Mouse (Mus musculus): ENCODE results near the gene Syngr3.
"Not testable (repeated sequence)": the region's sequence is repeated elsewhere in the genome, so short reads cannot be mapped to it uniquely, and the experiment has no call there.

Gene Syngr3

GRCm38 (mm10) chr17:24676187-24676586, 13.6 kb downstream of the Syngr3 start:
- DNase-seq (ENCODE audit: low read depth) = peak; percentile 88

- DNase-seq (ENCODE audit: low read depth) = no peak
Measured at GRCm38 (mm10) chr17:24674277-24674676, 15.5 kb downstream of the Syngr3 start.

- DNase-seq (ENCODE audit: low read depth) = no peak
Measured at GRCm38 (mm10) chr17:24672141-24672540, 17.6 kb downstream of the Syngr3 start.

DNA sequence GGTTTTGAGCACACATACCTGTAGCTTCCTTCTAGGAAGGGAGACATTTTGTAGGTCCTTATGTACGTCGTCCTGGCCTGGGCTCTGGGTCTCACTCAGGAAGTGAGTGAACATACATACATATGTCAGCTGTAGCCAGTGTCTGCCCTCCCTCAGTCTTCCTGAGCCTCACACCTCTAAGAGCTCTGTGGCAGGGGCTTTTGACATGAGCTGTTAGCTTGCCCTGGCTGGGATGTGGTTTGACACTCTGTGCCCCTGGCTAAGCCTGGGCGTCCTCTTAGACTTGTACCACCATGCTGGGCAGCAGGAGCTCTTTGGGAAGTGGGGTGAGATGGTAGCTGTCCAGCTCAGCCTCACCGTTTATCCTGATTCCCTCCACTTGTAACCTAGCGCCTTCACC, 18.4 kb downstream of the Syngr3 start:
- DNase-seq (ENCODE audit: low read depth) = no peak

- DNase-seq (ENCODE audit: low read depth) = no peak
Measured at GRCm38 (mm10) chr17:24670246-24670844, 19.4 kb downstream of the Syngr3 start.

DNA sequence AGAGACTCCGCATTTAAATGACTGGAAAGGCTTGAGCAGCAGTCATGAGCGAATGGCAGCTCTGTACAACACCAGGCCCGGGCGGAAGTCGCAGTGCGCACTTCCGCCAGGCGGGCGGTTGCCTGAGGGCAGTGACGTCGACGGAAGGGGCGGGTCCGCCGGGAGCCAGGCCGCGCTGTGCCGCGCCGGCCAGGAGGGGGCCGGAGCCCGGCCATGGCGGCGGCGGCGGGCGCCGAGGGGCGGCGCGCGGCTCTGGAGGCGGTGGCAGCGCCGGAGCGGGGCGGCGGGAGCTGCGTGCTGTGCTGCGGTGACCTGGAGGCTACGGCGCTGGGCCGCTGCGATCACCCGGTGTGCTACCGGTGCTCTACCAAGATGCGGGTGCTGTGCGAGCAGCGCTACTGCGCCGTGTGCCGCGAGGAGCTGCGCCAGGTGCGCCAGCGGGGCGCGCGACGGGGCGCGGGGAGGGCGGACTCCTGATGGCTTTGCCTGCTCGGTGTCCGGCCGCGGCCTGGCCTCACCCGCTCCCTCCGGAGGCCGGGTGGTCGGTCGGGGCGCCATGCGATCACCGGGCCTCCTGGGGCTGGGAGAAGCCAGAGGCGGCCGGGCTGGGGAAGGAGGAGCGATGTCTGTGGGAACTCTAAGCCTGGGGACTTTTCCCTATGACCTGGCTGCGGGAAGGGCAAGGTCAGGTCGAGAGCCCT, 20.1 kb downstream of the Syngr3 start, which contains the start of gene Zfp598:
Gene Zfp598 (plus strand): TSS at position 143 of the 701 bp plus-strand sequence.
- DNase-seq (ENCODE audit: low read depth) = peak; percentile 95

GRCm38 (mm10) chr17:24669214-24669544, 20.6 kb downstream of the Syngr3 start:
- peak; percentile 47 for DNase-seq (ENCODE audit: low read depth)

GRCm38 (mm10) chr17:24667416-24667815, 22.3 kb downstream of the Syngr3 start:
- peak; percentile 84 for DNase-seq (ENCODE audit: low read depth)

DNA sequence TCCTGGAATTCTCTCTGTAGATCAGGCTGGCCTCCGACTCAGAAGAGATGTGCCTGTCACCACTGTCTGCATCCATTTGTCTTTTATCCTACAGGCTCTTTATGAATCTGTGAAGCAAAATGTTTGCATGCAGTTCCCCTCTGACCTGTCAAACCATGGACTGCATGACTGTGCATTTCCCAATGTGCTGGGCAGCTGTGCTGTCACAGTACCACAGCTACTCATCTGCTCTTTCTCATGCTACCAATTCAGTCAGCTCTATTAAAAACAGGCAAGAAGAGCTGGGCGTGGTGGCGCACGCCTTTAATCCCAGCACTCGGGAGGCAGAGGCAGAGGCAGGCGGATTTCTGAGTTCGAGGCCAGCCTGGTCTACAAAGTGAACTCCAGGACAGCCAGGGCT, 22.7 kb downstream of the Syngr3 start:
- not testable (repeated sequence) for DNase-seq (ENCODE audit: low read depth)

GRCm38 (mm10) chr17:24658017-24658758, 31.6 kb downstream of the Syngr3 start, which contains the start of gene Npw:
Gene Npw, minus strand, starts transcription at chr17:24658457.
- DNase-seq (ENCODE audit: low read depth) = peak; percentile 33

- DNase-seq (ENCODE audit: low read depth) = no peak
Measured at GRCm38 (mm10) chr17:24654969-24655368, 34.8 kb downstream of the Syngr3 start.

- peak; percentile 86 for DNase-seq (ENCODE audit: low read depth)
Measured at GRCm38 (mm10) chr17:24653967-24654710, 35.6 kb downstream of the Syngr3 start.

- DNase-seq (ENCODE audit: low read depth) = no peak
Measured at GRCm38 (mm10) chr17:24651835-24652234, 37.9 kb downstream of the Syngr3 start.

DNA sequence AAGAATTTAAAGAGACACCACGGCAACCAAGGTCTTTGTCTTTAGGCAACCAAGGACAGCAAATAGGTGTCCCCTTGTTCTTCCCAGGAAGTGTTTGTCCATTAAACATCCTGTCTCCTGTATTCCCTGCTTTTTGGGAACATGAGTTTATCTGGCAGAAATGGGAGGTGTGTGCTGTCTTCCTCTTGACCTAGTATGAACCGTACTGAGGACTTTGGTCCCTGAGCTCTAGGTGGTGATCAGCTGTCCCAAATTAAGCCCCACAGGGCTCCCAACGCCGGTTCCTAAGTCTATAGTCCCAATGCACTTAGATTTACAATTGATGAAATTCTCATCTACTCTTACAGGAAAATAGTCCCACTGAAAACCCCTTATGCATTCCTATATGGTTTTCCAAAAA, 39.0 kb downstream of the Syngr3 start:
- no peak for DNase-seq (ENCODE audit: low read depth)

DNA sequence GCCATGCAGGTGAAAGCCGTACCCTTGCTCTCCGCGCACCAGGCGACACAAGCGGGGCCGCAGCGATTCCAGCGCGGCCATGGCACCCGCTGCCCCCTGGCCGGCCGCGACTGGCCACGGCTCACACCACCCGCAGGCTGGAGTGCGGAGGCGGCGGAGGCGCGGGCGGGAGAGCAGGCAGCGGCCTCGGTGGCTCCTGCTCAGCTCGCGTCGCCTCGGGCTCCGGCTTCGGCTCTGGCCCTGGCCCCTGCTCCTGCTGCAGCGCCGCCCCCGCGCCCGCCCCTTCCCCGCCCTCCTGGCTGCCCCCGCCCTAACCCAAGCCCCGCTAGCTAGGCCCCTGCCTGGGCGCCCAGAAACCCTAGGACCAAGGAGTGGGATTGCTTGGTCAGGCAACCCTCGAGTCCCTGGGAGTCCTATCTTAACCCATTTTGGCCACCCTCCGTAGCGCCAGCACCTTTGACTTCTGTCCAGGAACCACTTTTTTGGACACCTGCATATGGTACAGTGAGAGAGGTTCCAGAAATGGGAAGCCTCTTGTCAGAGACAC, 39.6 kb downstream of the Syngr3 start, which contains the start of gene Slc9a3r2:
Gene Slc9a3r2 (minus strand): TSS at position 258 of the 547 bp plus-strand sequence.
- no peak for DNase-seq (ENCODE audit: low read depth)

- DNase-seq (ENCODE audit: low read depth) = no peak
Measured at GRCm38 (mm10) chr17:24649581-24650069, 40.1 kb downstream of the Syngr3 start.

DNA sequence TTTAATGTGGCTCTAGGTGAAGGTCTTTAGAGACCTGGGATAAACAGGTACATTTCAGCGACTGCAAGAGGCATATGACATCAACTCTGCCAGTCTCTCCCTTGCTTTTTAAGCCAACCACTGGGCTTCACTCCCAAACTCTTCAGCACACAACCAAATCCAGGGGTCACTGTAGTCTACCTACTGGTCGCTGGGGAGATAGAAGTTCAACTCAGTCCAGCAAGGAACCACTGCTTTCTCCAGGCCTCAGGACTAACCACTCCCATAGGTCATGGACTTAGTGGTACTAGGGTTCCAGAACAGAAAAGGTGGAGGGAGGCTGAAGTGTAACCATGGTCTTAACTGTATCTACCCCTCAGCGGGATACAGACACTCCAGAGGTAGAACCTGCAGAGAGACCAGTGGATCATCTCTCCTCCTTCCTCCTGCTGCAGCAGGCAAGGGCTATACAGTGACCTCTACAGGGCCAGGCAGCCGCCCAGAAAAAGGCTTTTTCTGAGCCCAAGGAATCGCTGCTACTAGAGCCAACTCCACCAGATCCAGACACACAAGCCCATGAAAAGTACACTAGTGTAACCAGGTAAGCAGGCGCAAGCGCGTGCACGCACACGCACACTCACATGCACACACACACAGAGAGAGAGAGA, 40.9 kb downstream of the Syngr3 start:
- DNase-seq (ENCODE audit: low read depth) = no peak

GRCm38 (mm10) chr17:24647493-24647892, 42.3 kb downstream of the Syngr3 start:
- no peak for DNase-seq (ENCODE audit: low read depth)

- DNase-seq (ENCODE audit: low read depth) = no peak
Measured at GRCm38 (mm10) chr17:24646381-24646780, 43.4 kb downstream of the Syngr3 start.

DNA sequence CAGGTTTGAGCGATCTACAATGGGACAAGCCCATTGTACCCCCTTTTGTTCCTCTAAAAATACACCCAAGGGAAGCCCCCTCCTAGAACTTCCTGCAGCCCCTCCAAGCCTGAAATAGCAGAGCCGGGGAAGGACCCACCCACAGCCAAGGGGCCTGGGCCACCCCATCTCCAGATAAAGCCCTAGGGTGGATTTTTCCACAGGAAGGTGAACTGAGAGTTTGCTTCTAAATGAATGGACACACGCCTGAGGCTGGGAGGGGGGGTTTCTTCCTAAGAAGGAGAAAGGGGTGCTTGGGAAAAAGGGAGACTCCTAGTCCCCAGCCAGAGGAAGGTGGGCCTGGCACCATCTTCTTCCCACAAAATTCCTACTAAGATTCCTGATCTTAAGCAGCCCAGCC, 43.8 kb downstream of the Syngr3 start:
- no peak for DNase-seq (ENCODE audit: low read depth)

All from naive thymus-derived CD4-positive, alpha-beta T cell, adult 2 months (primary cell).